Comparison of ENCODE assay signal across 21 mouse cellular contexts in genomic region chr15:83781304-83781703, GRCm38 (mm10). TPM values are rescaled to one million over a fixed set of nuclear protein-coding genes. Genes with fewer than 3 reads are reported as not detected.
DNase-seq lines count a peak whose midpoint lies in the region; ATAC-seq and TF ChIP-seq lines count a peak whose summit lies in the region.
"Had no signal": no experiment of that assay in that cellular context is flagged by ENCODE, and none has a peak within 500 bp of the region (broad histone marks: within the 10 kb centered on the region; RNA-seq: fewer than 3 reads in every experiment).

No protein-coding gene starts in this region.

- 71% methylated on average over 11 of the region's 11 CpGs for WGBS in neural tube, embryonic 13.5 days
- WGBS in forebrain, postnatal 0 days: 13% methylated on average over 11 of the region's 11 CpGs
- WGBS in liver, postnatal 0 days (ENCODE audit: insufficient replicate concordance): 77% methylated on average over 11 of the region's 11 CpGs

- H3K9ac ChIP-seq in neural tube, embryonic 13.5 days: no peak overlapping the region
- H3K9ac ChIP-seq in forebrain, postnatal 0 days: peak overlapping the region; percentile 81
- no peak overlapping the region for H3K9ac ChIP-seq in liver, postnatal 0 days (replicated peaks)
- H3K9ac ChIP-seq: lung, embryonic 15.5 days had no signal

- peaks cover 13% of the 10 kb centered on the region for H3K4me1 ChIP-seq in neural tube, embryonic 13.5 days (replicated peaks)
- H3K4me1 ChIP-seq in forebrain, postnatal 0 days (ENCODE audit: insufficient read depth): peaks cover 23% of the 10 kb centered on the region
- H3K4me1 ChIP-seq in liver, postnatal 0 days (ENCODE audit: insufficient read depth): no peaks in the 10 kb centered on the region

- H3K9me3 ChIP-seq in neural tube, embryonic 13.5 days: no peaks in the 10 kb centered on the region
- no peaks in the 10 kb centered on the region for H3K9me3 ChIP-seq in forebrain, postnatal 0 days (ENCODE audit: low read length)
- no peaks in the 10 kb centered on the region for H3K9me3 ChIP-seq in liver, postnatal 0 days (ENCODE audit: low read length)
- H3K9me3 ChIP-seq: embryonic facial prominence, embryonic 12.5 days; heart, embryonic 10.5 days; lung, embryonic 15.5 days had no signal

- TF ChIP-seq EP300 in liver, postnatal 0 days (IDR thresholded peaks at IDR 0.05; ENCODE audit: low read depth): no peak

- H3K27me3 ChIP-seq in neural tube, embryonic 13.5 days: peaks cover 52% of the 10 kb centered on the region
- no peaks in the 10 kb centered on the region for H3K27me3 ChIP-seq in forebrain, postnatal 0 days (ENCODE audit: insufficient read depth, low read length)
- H3K27me3 ChIP-seq in liver, postnatal 0 days (ENCODE audit: insufficient read depth, low read length): peaks cover 33% of the 10 kb centered on the region

- no peak for TF ChIP-seq CTCF in forebrain, postnatal 0 days (IDR thresholded peaks at IDR 0.05; ENCODE audit: low read depth)
- TF ChIP-seq CTCF in liver, postnatal 0 days (IDR thresholded peaks at IDR 0.05; ENCODE audit: low read depth): no peak

- DNase-seq in frontal cortex, postnatal 14 days (ENCODE audit: low spot score in 2 of 2): no peak
- DNase-seq in neural tube, embryonic 10.5 days (ENCODE audit: extremely low spot score, low spot score): no peak
- DNase-seq in forebrain, postnatal 0 days: peak; percentile 85
- DNase-seq in urinary bladder, postnatal 25 days (ENCODE audit: low spot score): no peak
- DNase-seq in liver, postnatal 0 days: no peak
- no peak for DNase-seq in heart, postnatal 36 days
- DNase-seq: adrenal gland, postnatal 14 days; cerebellum, postnatal 25 days; gastrocnemius, postnatal 36 days; heart, postnatal 14 days; kidney, postnatal 10 days; layer of hippocampus, adult 9-11 months had no signal

- intact Hi-C loops in heart, postnatal 36 days (cut with DNase I): no loop called here

- H3K4me3 ChIP-seq in neural tube, embryonic 13.5 days: no peak overlapping the region
- peak overlapping the region; percentile 74 for H3K4me3 ChIP-seq in forebrain, postnatal 0 days (ENCODE audit: low read depth, low read length)
- H3K4me3 ChIP-seq in liver, postnatal 0 days (ENCODE audit: low read depth, low read length): no peak overlapping the region
- H3K4me3 ChIP-seq: lung, embryonic 15.5 days; myocyte had no signal

- H3K27ac ChIP-seq in neural tube, embryonic 13.5 days (replicated peaks): no peak overlapping the region
- peak overlapping the region; percentile 93 for H3K27ac ChIP-seq in forebrain, postnatal 0 days (ENCODE audit: low read depth, low read length)
- H3K27ac ChIP-seq in liver, postnatal 0 days (ENCODE audit: low read depth): no peak overlapping the region
- H3K27ac ChIP-seq: embryonic facial prominence, embryonic 12.5 days; heart, embryonic 10.5 days; lung, embryonic 15.5 days had no signal

- no peaks in the 10 kb centered on the region for H3K36me3 ChIP-seq in neural tube, embryonic 13.5 days
- no peaks in the 10 kb centered on the region for H3K36me3 ChIP-seq in forebrain, postnatal 0 days (ENCODE audit: insufficient read depth)
- H3K36me3 ChIP-seq in liver, postnatal 0 days (replicated peaks; ENCODE audit: insufficient read depth, low read length): no peaks in the 10 kb centered on the region
- H3K36me3 ChIP-seq: embryonic facial prominence, embryonic 12.5 days; heart, embryonic 10.5 days; lung, embryonic 15.5 days had no signal

- 0 out of 2 replicates have a peak, but pooled peaks have one; percentile 14 for ATAC-seq in frontal cortex, adult (ENCODE audit: low TSS enrichment)
- ATAC-seq in neural tube, embryonic 13.5 days (ENCODE audit: low read depth): no peak
- ATAC-seq in forebrain, postnatal 0 days: peak; percentile 80
- no peak for ATAC-seq in liver, postnatal 0 days
- ATAC-seq: intestine, postnatal 0 days had no signal

- H3K4me2 ChIP-seq in neural tube, embryonic 13.5 days: peak overlapping the region; percentile 83
- H3K4me2 ChIP-seq in forebrain, postnatal 0 days (ENCODE audit: low read depth): peak overlapping the region; percentile 75
- no peak overlapping the region for H3K4me2 ChIP-seq in liver, postnatal 0 days (ENCODE audit: low read depth, low read length)

RNA-seq across cellular contexts. Expression of gene Mpped1, which starts 2.0 kb away (rescaled TPM):
- 13.3 and 16.7 TPM in 2 replicates for polyA plus RNA-seq in neural tube, embryonic 13.5 days (2015; fragmentation: Nextera tagmentation; extraction: Ambion mirVana)
- 352 and 534 TPM in 2 replicates for total RNA-seq in forebrain, postnatal 0 days (2014; rRNA removed)
- 227 and 361 TPM in 2 replicates for polyA plus RNA-seq in forebrain, postnatal 0 days (2015; fragmentation: Nextera tagmentation; extraction: Ambion mirVana)
- not detected in 2 replicates for polyA plus RNA-seq in liver, postnatal 0 days (2015; fragmentation: Nextera tagmentation; extraction: Ambion mirVana)
- total RNA-seq in heart, postnatal 36 days (2021): not detected
- total RNA-seq: adrenal gland, postnatal 14 days; gastrocnemius, postnatal 36 days; heart, postnatal 14 days; liver, adult 2 months; megakaryocyte, adult 5-6 weeks had no signal
- polyA plus RNA-seq: myocyte had no signal

RNA-seq across cellular contexts. Expression of gene Scube1, which starts 56.5 kb away (rescaled TPM):
- polyA plus RNA-seq in neural tube, embryonic 13.5 days (2015; fragmentation: Nextera tagmentation; extraction: Ambion mirVana): 18.1 and 19.2 TPM in 2 replicates
- total RNA-seq in forebrain, postnatal 0 days (2014; rRNA removed): 28.1 and 33.5 TPM in 2 replicates
- polyA plus RNA-seq in forebrain, postnatal 0 days (2015; fragmentation: Nextera tagmentation; extraction: Ambion mirVana): 9.7 and 12.0 TPM in 2 replicates
- 0.25 and 0.41 TPM in 2 replicates for polyA plus RNA-seq in liver, postnatal 0 days (2015; fragmentation: Nextera tagmentation; extraction: Ambion mirVana)
- total RNA-seq in heart, postnatal 36 days (2021): 1 to 10 TPM; 1.3 TPM
- total RNA-seq: megakaryocyte, adult 5-6 weeks had no signal
- polyA plus RNA-seq: myocyte had no signal

Comparison
In these comparisons a context has a peak if more than half of its experiments do, and no peak if none do; other contexts are left out.
1. ATAC-seq: peak in frontal cortex, adult (single experiment) and forebrain, postnatal 0 days (single experiment); none in neural tube, embryonic 13.5 days (single experiment) and liver, postnatal 0 days (single experiment).
2. RNA of gene Mpped1, which starts 2.0 kb away (polyA plus RNA-seq): 227 to 361 TPM in forebrain, postnatal 0 days; 13.3 to 16.7 TPM in neural tube, embryonic 13.5 days and not detected in liver, postnatal 0 days; every median in the first group is over 10 times any median in the second.